Mouse (Mus musculus) lung, embryonic 15.5 days (tissue): ENCODE measurements around the gene Ston1. TPM values are rescaled to one million over a fixed set of nuclear protein-coding genes. Genes with fewer than 3 reads are reported as not detected.
A peak's percentile ranks its signal among the peaks of the same experiment; 100 is the strongest.

Experiments used
- ATAC-seq: fragments of 200-750 bp; cut with Nextera tagmentation; 2 replicates; pipeline ENCODE4 v1.8.0; 2017; ENCODE audit warnings: moderate number of reproducible peaks, borderline replicate concordance; ENCODE audit not compliant: low FRiP score, low TSS enrichment; ENCODE audit errors: extremely low read depth
- H3K27ac ChIP-seq: fragments of 300-500 bp; sonication (generic); 2 replicates; pipeline ENCODE4 v1.5.1; 2015; ENCODE audit warnings: moderate library complexity, mild to moderate bottlenecking, inconsistent platforms
- H3K27me3 ChIP-seq: fragments of 300-500 bp; sonication (generic); 2 replicates; pipeline ENCODE4 v1.6.1; 2015; ENCODE audit warnings: inconsistent platforms
- H3K36me3 ChIP-seq: fragments of 300-500 bp; sonication (generic); 2 replicates; pipeline ENCODE4 v1.6.1; 2015; ENCODE audit warnings: inconsistent platforms
- H3K4me1 ChIP-seq: fragments of 300-500 bp; sonication (generic); 2 replicates; pipeline ENCODE4 v1.6.1; 2015; ENCODE audit warnings: inconsistent platforms
- H3K4me2 ChIP-seq: fragments of 300-500 bp; sonication (generic); 2 replicates; pipeline ENCODE4 v1.6.1; 2015; ENCODE audit warnings: inconsistent platforms, mild to moderate bottlenecking, moderate library complexity
- H3K4me3 ChIP-seq: fragments of 300-500 bp; sonication (generic); 2 replicates; pipeline ENCODE4 v1.5.1; 2015; ENCODE audit warnings: mild to moderate bottlenecking, inconsistent platforms
- H3K9ac ChIP-seq: fragments of 300-500 bp; sonication (generic); 2 replicates; pipeline ENCODE4 v1.6.1; 2015; ENCODE audit warnings: inconsistent platforms
- H3K9me3 ChIP-seq: fragments of 300-500 bp; sonication (generic); 2 replicates; pipeline ENCODE4 v1.6.1; 2016; ENCODE audit warnings: inconsistent platforms
- WGBS: fragments of 180-500 bp; shearing (Covaris S2); methylation state at CpG from one replicate; pipeline ENCODE4 v1.1.7; 2015; 5-methylcytosine and 5-hydroxymethylcytosine counted together
- polyA plus RNA-seq: library from polyadenylated mRNA; unstranded; fragments of >200 nt; fragmentation: Nextera tagmentation; extraction: Ambion mirVana; gene quantifications from 2 replicates; pipeline ENCODE4 v1.2.1, GENCODE M21; 2015

Gene Ston1
- polyA plus RNA-seq, 1 experiment from 2014 or later, result 8.4 TPM

DNA sequence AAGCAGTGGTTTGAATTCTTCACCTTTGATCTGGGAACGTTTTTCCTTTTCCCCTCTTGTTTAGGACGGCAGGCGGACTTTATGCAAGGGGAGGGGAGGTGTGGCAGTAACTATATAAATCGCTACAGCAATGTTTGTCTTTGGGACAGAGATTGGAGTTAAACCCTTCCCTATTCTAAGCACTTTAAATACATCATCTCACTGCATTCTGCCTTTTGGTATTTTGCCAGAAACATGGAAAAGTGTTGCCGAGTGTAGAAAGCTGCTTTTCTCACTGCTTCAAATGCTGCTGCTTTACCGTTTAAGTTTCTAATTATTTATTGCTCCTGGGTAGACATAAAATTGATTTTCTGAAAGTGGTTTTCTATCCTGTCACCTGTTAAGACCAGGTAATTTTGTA lies 104.9 kb downstream of the Ston1 start:
- Histone ChIP-seq H3K4me2 (peak overlapping the region; percentile 37), H3K27ac (peak overlapping the region; percentile 50; the same call in 1 of the 2 replicates), H3K27me3 (no peaks in the 10 kb centered on the region), H3K36me3 (no peaks in the 10 kb centered on the region), H3K4me1 (peaks cover 10% of the 10 kb centered on the region), H3K9ac (no peak overlapping the region), H3K4me3 (no peak overlapping the region), H3K9me3 (no peaks in the 10 kb centered on the region)
- WGBS, result 12% methylated on average over 6 of the region's 6 CpGs
- peak; percentile 50; the same call in 1 of the 2 replicates for ATAC-seq

DNA sequence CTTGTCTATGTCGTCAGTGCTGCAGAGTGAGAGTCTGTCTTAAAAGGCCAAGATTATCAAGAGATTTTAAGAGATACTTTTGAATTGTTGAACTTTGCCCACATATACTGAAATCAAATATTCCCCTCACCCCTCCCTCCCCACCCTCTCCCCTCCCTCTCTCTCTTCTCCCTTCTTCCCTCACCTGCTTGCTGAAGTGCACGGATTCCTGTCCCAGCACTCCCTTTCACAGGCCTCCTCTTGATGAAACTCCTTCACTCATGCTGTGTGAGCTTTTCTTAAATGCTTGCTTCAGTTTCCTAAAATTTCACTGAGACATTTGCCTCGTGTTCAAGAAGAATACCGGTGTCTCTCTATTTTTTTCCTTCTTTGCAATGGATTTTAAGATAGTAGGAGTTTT lies 105.6 kb downstream of the Ston1 start:
- Histone ChIP-seq H3K9me3 (no peaks in the 10 kb centered on the region), H3K9ac (no peak overlapping the region), H3K27me3 (no peaks in the 10 kb centered on the region), H3K4me3 (no peak overlapping the region), H3K36me3 (no peaks in the 10 kb centered on the region), H3K4me1 (peaks cover 10% of the 10 kb centered on the region), H3K4me2 (no peak overlapping the region), H3K27ac (0 out of 2 replicates have a peak overlapping the region, but pooled peaks have one; percentile 37)
- ATAC-seq, result peak; percentile 59; the same call in 1 of the 2 replicates
- WGBS, result 26% methylated on average over 4 of the region's 4 CpGs

DNA sequence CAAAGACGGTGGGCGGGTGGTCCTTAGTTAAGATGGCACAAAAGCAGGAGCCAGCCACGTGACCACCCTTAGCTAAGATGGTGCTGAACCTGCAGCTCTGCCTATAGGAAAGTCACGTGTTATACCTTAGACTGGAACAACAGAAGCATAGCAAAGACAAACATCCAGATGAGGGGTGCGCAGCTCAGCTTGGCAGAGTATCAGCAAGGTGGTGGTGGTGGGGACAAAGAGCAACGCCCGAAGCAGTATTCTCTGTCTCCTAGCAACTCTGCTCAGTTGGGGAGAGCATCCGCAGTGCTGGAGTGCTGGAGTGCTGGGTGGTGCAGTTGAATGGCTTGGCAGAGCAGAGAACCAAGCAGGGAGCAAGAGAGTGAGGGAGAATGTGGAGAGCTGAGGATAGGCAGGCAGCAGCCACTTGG lies 108.8 kb downstream of the Ston1 start:
- ATAC-seq, result no peak
- Histone ChIP-seq H3K36me3 (no peaks in the 10 kb centered on the region), H3K4me1 (peaks cover 10% of the 10 kb centered on the region), H3K27ac (no peak overlapping the region), H3K9me3 (no peaks in the 10 kb centered on the region), H3K4me2 (no peak overlapping the region), H3K4me3 (no peak overlapping the region), H3K9ac (no peak overlapping the region), H3K27me3 (no peaks in the 10 kb centered on the region)
- 55% methylated on average over 8 of the region's 8 CpGs for WGBS

Other genes with a start within 250 kb of the Ston1 start
- gene Foxn2, start 157.0 kb upstream of the Ston1 start, polyA plus RNA-seq, result 19.3 and 20.5 TPM in 2 replicates
- 21.7 and 24.4 TPM in 2 replicates for gene Ppp1r21, start 67.6 kb upstream of the Ston1 start, polyA plus RNA-seq
- gene Gtf2a1l, start 71.0 kb downstream of the Ston1 start, polyA plus RNA-seq, result 0.12 and 0.15 TPM in 2 replicates
- 0.17 and 0.31 TPM in 2 replicates for gene Lhcgr, start 194.3 kb downstream of the Ston1 start, polyA plus RNA-seq